Mouse (Mus musculus) testis, adult 2 months (tissue): ENCODE data around the gene Ackr4.

Source experiments
- CTCF ChIP-seq: fragments of 200-500 bp; IDR thresholded peaks from 2 replicates; pipeline ENCODE4 v1.5.1; 2012; ENCODE audit warnings: low read depth, mild to moderate bottlenecking, inconsistent platforms, low read length, moderate library complexity; ENCODE audit not compliant: control insufficient read depth, insufficient read depth, insufficient replicate concordance
- POLR2A ChIP-seq: fragments of 200-500 bp; IDR thresholded peaks from 2 replicates; pipeline ENCODE4 v1.6.1; 2012; ENCODE audit warnings: low read depth, mild to moderate bottlenecking, inconsistent platforms, low read length, moderate library complexity; ENCODE audit not compliant: control insufficient read depth

DNA sequence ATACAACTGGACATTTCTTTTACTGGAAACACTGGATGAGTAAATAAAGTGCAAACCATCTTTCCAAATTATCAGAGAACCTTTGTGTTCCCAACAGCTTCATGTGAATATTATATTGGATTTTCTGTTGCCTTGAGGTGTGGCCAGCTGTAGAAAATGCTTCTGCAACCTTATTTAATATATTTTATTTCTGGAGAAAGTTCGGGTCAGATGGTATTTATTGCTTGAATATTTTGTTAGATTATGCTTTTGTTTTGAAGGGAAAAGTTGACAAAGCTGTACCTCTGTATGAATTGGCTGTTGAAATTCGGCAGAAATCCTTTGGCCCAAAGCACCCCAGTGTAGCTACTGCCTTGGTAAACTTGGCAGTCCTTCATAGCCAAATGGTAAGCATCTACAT lies 86.4 kb downstream of the Ackr4 start, which contains the start of gene Gm28305:
- TF ChIP-seq CTCF (no peak), POLR2A (no peak)
